Mouse (Mus musculus) ovary, postnatal 10 days (tissue): ENCODE results near the gene Kdm1a.

ENCODE experiments used
- DNase-seq: peaks from one replicate; pipeline ENCODE4 v3.0.0; 2022; ENCODE audit warnings: low spot score

Gene Kdm1a

GRCm38 (mm10) chr4:136524309-136524708 lies 78.2 kb downstream of the Kdm1a start:
- DNase-seq, result no peak

- DNase-seq, result no peak
Measured at GRCm38 (mm10) chr4:136521898-136522297, 80.6 kb downstream of the Kdm1a start.

GRCm38 (mm10) chr4:136519866-136520265 lies 82.7 kb downstream of the Kdm1a start:
- DNase-seq, result no peak

- DNase-seq, result no peak
Measured at GRCm38 (mm10) chr4:136518576-136518975, 83.9 kb downstream of the Kdm1a start.

GRCm38 (mm10) chr4:136518141-136518540 lies 84.4 kb downstream of the Kdm1a start:
- DNase-seq, result no peak

GRCm38 (mm10) chr4:136512905-136513304 lies 89.6 kb downstream of the Kdm1a start:
- DNase-seq, result no peak

- DNase-seq, result no peak
Measured at GRCm38 (mm10) chr4:136511708-136512107, 90.8 kb downstream of the Kdm1a start.

- DNase-seq, result no peak
Measured at GRCm38 (mm10) chr4:136509857-136510256, 92.7 kb downstream of the Kdm1a start.

GRCm38 (mm10) chr4:136505426-136506215 lies 96.9 kb downstream of the Kdm1a start:
- DNase-seq, result no peak
